In the genomic region with DNA sequence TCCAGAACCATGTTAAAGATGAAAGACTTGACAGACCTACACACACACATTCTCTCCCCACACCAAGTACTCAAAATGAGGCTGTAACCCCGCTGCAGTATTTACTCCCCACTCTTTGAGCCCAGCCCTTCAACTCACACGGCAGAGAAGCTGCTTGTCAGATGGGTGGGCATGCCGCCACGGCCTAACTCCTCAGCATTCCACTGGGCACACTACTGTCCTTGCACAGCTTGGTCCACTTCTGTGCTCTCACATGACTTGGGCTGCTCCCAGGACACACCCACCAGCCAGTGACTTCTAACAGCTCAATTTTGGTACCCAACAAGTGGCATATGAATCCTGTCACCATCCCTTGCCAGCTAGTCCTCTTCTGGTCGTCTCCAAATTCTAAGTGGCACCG, we compare ENCODE assay signal across 9 mouse cellular contexts. TPM values are rescaled to one million over a fixed set of nuclear protein-coding genes. Genes with fewer than 3 reads are reported as not detected.
DNase-seq lines count a peak whose midpoint lies in the region; ATAC-seq and TF ChIP-seq lines count a peak whose summit lies in the region.
"Had no signal": no experiment of that assay in that cellular context is flagged by ENCODE, and none has a peak within 500 bp of the region (broad histone marks: within the 10 kb centered on the region; RNA-seq: fewer than 3 reads in every experiment).

No protein-coding gene starts in this region.

- H3K36me3 ChIP-seq in ES-E14 (ENCODE audit: control insufficient read depth, insufficient read depth, low read length, poor library complexity, severe bottlenecking) = no peaks in the 10 kb centered on the region; the same call in 1 of the 2 replicates
- H3K36me3 ChIP-seq in kidney, embryonic 15.5 days = no peaks in the 10 kb centered on the region

- H3K9me3 ChIP-seq in ES-E14 (ENCODE audit: control insufficient read depth, insufficient read depth, low read depth, low read length) = no peaks in the 10 kb centered on the region
- no peaks in the 10 kb centered on the region for H3K9me3 ChIP-seq in kidney, embryonic 15.5 days (replicated peaks)

- DNase-seq in 416B (ENCODE audit: low read depth) (peak; percentile 28), ES-E14 (ENCODE audit: low read depth, low spot score) (no peak)
- peak; percentile 78 to 84 for DNase-seq in cerebellum, postnatal 14 days
- DNase-seq in heart, adult 9 months (ENCODE audit: low spot score in 2 of 2) = peak; percentile 70 to 81
- peak; percentile 78 to 84 for DNase-seq in lung, adult 18-20 months
- peak; percentile 71 for DNase-seq in skeletal muscle tissue, adult 2 months (ENCODE audit: low read depth, low spot score)

- in situ Hi-C loops in ES-E14 (cut with MboI; ENCODE audit: low sequenced_read_pairs in 2 of 2, unreplicated experiment in 2 of 2) = no loop called here

- H3K9ac ChIP-seq in ES-E14 (ENCODE audit: insufficient read depth, low read depth, low read length, poor library complexity, severe bottlenecking) = no peak overlapping the region
- H3K9ac ChIP-seq in kidney, embryonic 15.5 days = no peak overlapping the region

- H3K4me3 ChIP-seq in ES-E14 (ENCODE audit: insufficient read depth in 1 of 2, low read depth in 1 of 2, low read length in 2 of 2, poor library complexity in 1 of 2, severe bottlenecking in 1 of 2) = peak overlapping the region in 1 of 2 experiments; percentile 5; a peak in 1 of 4 replicates
- H3K4me3 ChIP-seq in kidney, embryonic 15.5 days (replicated peaks) = no peak overlapping the region
- H3K4me3 ChIP-seq: erythroblast, embryonic 14.5 days had no signal

- H3K4me1 ChIP-seq in ES-E14 (ENCODE audit: control insufficient read depth in 2 of 2, insufficient read depth in 2 of 2, low read length in 2 of 2, poor library complexity in 1 of 2) = peaks cover 2 to 17% of the 10 kb centered on the region in 2 experiments
- H3K4me1 ChIP-seq in kidney, embryonic 15.5 days = peaks cover 46% of the 10 kb centered on the region

- WGBS in kidney, embryonic 15.5 days = 33% methylated on average over 6 of the region's 6 CpGs

- ATAC-seq in kidney, embryonic 15.5 days (replicated peaks; ENCODE audit: low FRiP score) = no peak
- no peak for ATAC-seq in megakaryocyte progenitor cell, adult 5-6 weeks (replicated peaks; ENCODE audit: poor library complexity)

- H3K4me2 ChIP-seq in kidney, embryonic 15.5 days = peak overlapping the region; percentile 12; the same call in 1 of the 2 replicates

- peak overlapping the region; percentile 6; the same call in 1 of the 2 replicates for H3K27ac ChIP-seq in ES-E14 (ENCODE audit: insufficient read depth, low read depth, low read length, poor library complexity, severe bottlenecking)
- H3K27ac ChIP-seq in kidney, embryonic 15.5 days = peak overlapping the region; percentile 100

- H3K27me3 ChIP-seq in kidney, embryonic 15.5 days = no peaks in the 10 kb centered on the region

TF ChIP-seq in ES-E14, 5 proteins besides CTCF, POLR2A, EP300 and RAD21:
- TF ChIP-seq CHD2 (IDR thresholded peaks at IDR 0.05; ENCODE audit: low read depth, low read length) (no peak), ZC3H11A (IDR thresholded peaks at IDR 0.05; ENCODE audit: borderline replicate concordance, low read depth, low read length) (no peak), MAFK (IDR thresholded peaks at IDR 0.05; ENCODE audit: insufficient read depth, low read depth, low read length) (no peak), HCFC1 (IDR thresholded peaks at IDR 0.05; ENCODE audit: borderline replicate concordance, insufficient read depth, low read length) (no peak), ZNF384 (IDR thresholded peaks at IDR 0.05; ENCODE audit: low read depth, low read length) (no peak)

RNA-seq across cellular contexts. Expression of gene Bicral, which starts 5.0 kb away (rescaled TPM):
- total RNA-seq in ES-E14 (2012; rRNA removed) = 20.2 and 27.1 TPM in 2 replicates
- 4.2 and 4.9 TPM in 2 replicates for polyA plus RNA-seq in kidney, embryonic 15.5 days (2015; fragmentation: Nextera tagmentation; extraction: Ambion mirVana)
- total RNA-seq in megakaryocyte progenitor cell, adult 5-6 weeks (2015) = 20.9 and 26.1 TPM in 2 replicates
- total RNA-seq in megakaryocyte progenitor cell, adult 5-6 weeks (2017) = 16.2 and 20.3 TPM in 2 replicates

RNA-seq across cellular contexts. Expression of gene Tbcc, which starts 37.2 kb away (rescaled TPM):
- 20.5 and 30.0 TPM in 2 replicates for total RNA-seq in ES-E14 (2012; rRNA removed)
- polyA plus RNA-seq in kidney, embryonic 15.5 days (2015; fragmentation: Nextera tagmentation; extraction: Ambion mirVana) = 59.3 and 59.7 TPM in 2 replicates
- 11.3 and 12.5 TPM in 2 replicates for total RNA-seq in megakaryocyte progenitor cell, adult 5-6 weeks (2015)
- total RNA-seq in megakaryocyte progenitor cell, adult 5-6 weeks (2017) = 12.5 and 12.8 TPM in 2 replicates

RNA-seq across cellular contexts. Expression of gene Prph2, which starts 57.0 kb away (rescaled TPM):
- 0.18 and 0.48 TPM in 2 replicates for total RNA-seq in ES-E14 (2012; rRNA removed)
- 0.08 TPM in 1 of 2 replicates, not detected in the other for polyA plus RNA-seq in kidney, embryonic 15.5 days (2015; fragmentation: Nextera tagmentation; extraction: Ambion mirVana)
- not detected in 2 replicates for total RNA-seq in megakaryocyte progenitor cell, adult 5-6 weeks (2015)
- total RNA-seq in megakaryocyte progenitor cell, adult 5-6 weeks (2017) = not detected in 2 replicates
- polyA plus RNA-seq: erythroblast, embryonic 14.5 days had no signal
